ENCODE assay signal across 7 mouse cellular contexts in genomic region chr4:137231494-137232470, GRCm38 (mm10). TPM values are rescaled to one million over a fixed set of nuclear protein-coding genes. Genes with fewer than 3 reads are reported as not detected.
DNase-seq lines count a peak whose midpoint lies in the region; ATAC-seq lines count a peak whose summit lies in the region.

No protein-coding gene starts in this region.

- no peak overlapping the region for H3K4me3 ChIP-seq in kidney, embryonic 14.5 days (ENCODE audit: low read length)

- no peak overlapping the region for H3K9ac ChIP-seq in kidney, embryonic 14.5 days (ENCODE audit: low read depth, low read length)

- no peak for ATAC-seq in kidney, embryonic 14.5 days (ENCODE audit: low FRiP score, low TSS enrichment)
- ATAC-seq in activated CD4-positive, CD25-positive, alpha-beta regulatory T cell, adult 4 months, result no peak

- WGBS in kidney, embryonic 14.5 days, result 68% methylated on average over 16 of the region's 16 CpGs

- H3K9me3 ChIP-seq in kidney, embryonic 14.5 days (ENCODE audit: control insufficient read depth, low read length), result no peaks in the 10 kb centered on the region

- peak; percentile 81 for DNase-seq in 3T3-L1 (ENCODE audit: low read depth, low spot score)
- peak; percentile 81 for DNase-seq in NIH3T3 (ENCODE audit: low read depth)
- peak; percentile 76 for DNase-seq in fibroblast of lung, adult 2 months (ENCODE audit: low read depth)
- peak; percentile 56 for DNase-seq in ovary, postnatal 14 days (ENCODE audit: low spot score)
- DNase-seq in right cerebral cortex, postnatal 25 days, result no peak

- H3K27ac ChIP-seq in kidney, embryonic 14.5 days (ENCODE audit: low read depth, low read length), result no peak overlapping the region

- peaks cover 34% of the 10 kb centered on the region for H3K4me1 ChIP-seq in kidney, embryonic 14.5 days (ENCODE audit: control insufficient read depth, insufficient read depth, low read length)

- no peaks in the 10 kb centered on the region; the same call in 1 of the 2 replicates for H3K27me3 ChIP-seq in kidney, embryonic 14.5 days (ENCODE audit: control insufficient read depth, insufficient read depth, low read length)

- H3K4me2 ChIP-seq in kidney, embryonic 14.5 days (replicated peaks; ENCODE audit: low read depth, low read length), result 0 out of 2 replicates have a peak overlapping the region, but pooled peaks have one; percentile 1

- H3K36me3 ChIP-seq in kidney, embryonic 14.5 days (ENCODE audit: control insufficient read depth, insufficient read depth, low read length), result no peaks in the 10 kb centered on the region

RNA-seq across cellular contexts. Expression of gene Wnt4, which starts 45.5 kb away (rescaled TPM):
- polyA plus RNA-seq in kidney, embryonic 14.5 days (2014; fragmentation: Nextera tagmentation; extraction: Ambion mirVana), result 16.0 and 21.4 TPM in 2 replicates
- under 1 TPM in 1 of 2 experiments, not detected in 1; 0.32 TPM for polyA plus RNA-seq in activated CD4-positive, CD25-positive, alpha-beta regulatory T cell, adult 4 months (2017; shearing (Covaris generic))

Comparison
In these comparisons a context has a peak if more than half of its experiments do, and no peak if none do; other contexts are left out.
1. RNA of gene Wnt4, which starts 45.5 kb away (polyA plus RNA-seq): 16.0 to 21.4 TPM in kidney, embryonic 14.5 days; 0.32 TPM in activated CD4-positive, CD25-positive, alpha-beta regulatory T cell, adult 4 months; every median in the first group is over 10 times any median in the second.